Comparison of ENCODE assay signal across 9 mouse cellular contexts in genomic region chr2:146214715-146215114, GRCm38 (mm10). TPM values are rescaled to one million over a fixed set of nuclear protein-coding genes. Genes with fewer than 3 reads are reported as not detected.
DNase-seq lines count a peak whose midpoint lies in the region; ATAC-seq and TF ChIP-seq lines count a peak whose summit lies in the region.
"Had no signal": no experiment of that assay in that cellular context is flagged by ENCODE, and none has a peak within 500 bp of the region (broad histone marks: within the 10 kb centered on the region; RNA-seq: fewer than 3 reads in every experiment).

No protein-coding gene starts in this region.

- no peak overlapping the region for H3K9ac ChIP-seq in intestine, embryonic 14.5 days (ENCODE audit: low read length)
- H3K9ac ChIP-seq in lung, postnatal 0 days (replicated peaks; ENCODE audit: low read depth), result no peak overlapping the region
- H3K9ac ChIP-seq: embryonic facial prominence, embryonic 12.5 days had no signal

- TF ChIP-seq CTCF in kidney, adult 2 months (conservative IDR thresholded peaks at IDR 0.05; ENCODE audit: insufficient read depth, insufficient read length, low read depth, low read length), result peak; percentile 79
- TF ChIP-seq CTCF in lung, postnatal 0 days (IDR thresholded peaks at IDR 0.05), result peak; percentile 86

- peaks cover 3% of the 10 kb centered on the region; the same call in 1 of the 2 replicates for H3K27me3 ChIP-seq in kidney, adult 2 months (replicated peaks; ENCODE audit: control insufficient read depth, insufficient read depth, low read length)
- H3K27me3 ChIP-seq in intestine, embryonic 14.5 days (replicated peaks; ENCODE audit: control insufficient read depth, insufficient read depth, low read length), result peaks cover 50% of the 10 kb centered on the region
- H3K27me3 ChIP-seq in lung, postnatal 0 days (replicated peaks; ENCODE audit: insufficient read depth, low read length), result peaks cover 38% of the 10 kb centered on the region

- TF ChIP-seq EP300 in lung, postnatal 0 days (IDR thresholded peaks at IDR 0.05), result no peak

- no peak; the same call in 1 of the 2 replicates for ATAC-seq in intestine, embryonic 14.5 days (replicated peaks; ENCODE audit: low FRiP score, low TSS enrichment, low read depth)
- ATAC-seq in lung, postnatal 0 days, result peak; percentile 53

- 4% methylated on average over 9 of the region's 9 CpGs for WGBS in kidney, adult 2 months
- 3% methylated on average over 9 of the region's 9 CpGs for WGBS in intestine, embryonic 14.5 days
- WGBS in lung, postnatal 0 days, result 1% methylated on average over 9 of the region's 9 CpGs

- H3K9me3 ChIP-seq in intestine, embryonic 14.5 days (ENCODE audit: control insufficient read depth, low read length), result no peaks in the 10 kb centered on the region
- H3K9me3 ChIP-seq in lung, postnatal 0 days (ENCODE audit: low read length), result no peaks in the 10 kb centered on the region
- H3K9me3 ChIP-seq: embryonic facial prominence, embryonic 12.5 days had no signal

- no peak overlapping the region for H3K4me3 ChIP-seq in kidney, adult 2 months (ENCODE audit: insufficient read depth, low read depth, low read length)
- no peak overlapping the region for H3K4me3 ChIP-seq in intestine, embryonic 14.5 days (ENCODE audit: low read depth, low read length)
- H3K4me3 ChIP-seq in lung, postnatal 0 days (ENCODE audit: low read depth, low read length), result no peak overlapping the region
- H3K4me3 ChIP-seq: embryonic facial prominence, embryonic 12.5 days had no signal

- H3K4me2 ChIP-seq in intestine, embryonic 14.5 days (ENCODE audit: low read length), result no peak overlapping the region
- H3K4me2 ChIP-seq in lung, postnatal 0 days (replicated peaks; ENCODE audit: low read depth, low read length), result no peak overlapping the region
- H3K4me2 ChIP-seq: embryonic facial prominence, embryonic 12.5 days had no signal

- H3K27ac ChIP-seq in kidney, adult 2 months (ENCODE audit: insufficient read depth, low read depth, low read length), result no peak overlapping the region
- no peak overlapping the region for H3K27ac ChIP-seq in intestine, embryonic 14.5 days (ENCODE audit: low read depth)
- H3K27ac ChIP-seq in lung, postnatal 0 days (ENCODE audit: low read length), result no peak overlapping the region
- H3K27ac ChIP-seq: embryonic facial prominence, embryonic 12.5 days had no signal

- no peaks in the 10 kb centered on the region for H3K36me3 ChIP-seq in kidney, adult 2 months (ENCODE audit: control insufficient read depth, insufficient read depth, low read length)
- no peaks in the 10 kb centered on the region for H3K36me3 ChIP-seq in intestine, embryonic 14.5 days (ENCODE audit: control insufficient read depth, insufficient read depth, low read length)
- no peaks in the 10 kb centered on the region for H3K36me3 ChIP-seq in lung, postnatal 0 days (ENCODE audit: insufficient read depth, low read length)
- H3K36me3 ChIP-seq: embryonic facial prominence, embryonic 12.5 days had no signal

- H3K4me1 ChIP-seq in kidney, adult 2 months (ENCODE audit: control insufficient read depth, insufficient read depth, low read length), result no peaks in the 10 kb centered on the region; the same call in 1 of the 2 replicates
- H3K4me1 ChIP-seq in intestine, embryonic 14.5 days (replicated peaks; ENCODE audit: control insufficient read depth, insufficient read depth, low read length), result peaks cover 4% of the 10 kb centered on the region; the same call in 1 of the 2 replicates
- H3K4me1 ChIP-seq in lung, postnatal 0 days (ENCODE audit: insufficient read depth, low read depth, low read length), result 0 out of 2 replicates have a peak, but pooled peaks cover 4% of the 10 kb centered on the region

- no peak for TF ChIP-seq POLR2A in kidney, adult 2 months (IDR thresholded peaks at IDR 0.05; ENCODE audit: low read depth, low read length)

- peak; percentile 39 for DNase-seq in kidney, adult 2 months
- no peak for DNase-seq in kidney, adult 8-10 months
- peak; percentile 41 for DNase-seq in MN1 (ENCODE audit: low spot score)
- peak; percentile 29 to 33 for DNase-seq in cerebellum, postnatal 36 days
- DNase-seq in intestine, embryonic 14.5 days (ENCODE audit: low spot score), result peak; percentile 60
- DNase-seq in lung, postnatal 0 days (ENCODE audit: low spot score), result peak; percentile 61
- peak; percentile 22 for DNase-seq in right cerebral cortex, postnatal 25 days
- DNase-seq in urinary bladder, adult 18-20 months (ENCODE audit: low spot score in 2 of 2), result no peak

RNA-seq across cellular contexts. Expression of gene Insm1, which starts 7.0 kb away (rescaled TPM):
- 0.17 TPM in 1 of 2 replicates, not detected in the other for polyA plus RNA-seq in kidney, adult 2 months (2012; rRNA removed)
- 1.6 and 1.8 TPM in 2 replicates for polyA plus RNA-seq in intestine, embryonic 14.5 days (2014; fragmentation: Nextera tagmentation; extraction: Ambion mirVana)
- 0.06 TPM in 1 of 2 replicates, not detected in the other for polyA plus RNA-seq in lung, postnatal 0 days (2015; fragmentation: Nextera tagmentation; extraction: Ambion mirVana)

Comparison
In these comparisons a context has a peak if more than half of its experiments do, and no peak if none do; other contexts are left out.
1. DNase-seq: peak in kidney, adult 2 months (single experiment), MN1 (single experiment), cerebellum, postnatal 36 days (2 of 2), intestine, embryonic 14.5 days (single experiment), lung, postnatal 0 days (single experiment) and right cerebral cortex, postnatal 25 days (single experiment); none in kidney, adult 8-10 months (0 of 2) and urinary bladder, adult 18-20 months (0 of 2).